Mouse (Mus musculus) liver, embryonic 16.5 days (tissue): ENCODE measurements around the gene Frem2. TPM values are rescaled to one million over a fixed set of nuclear protein-coding genes. Genes with fewer than 3 reads are reported as not detected.

Experiments used
- ATAC-seq: fragments of 200-750 bp; cut with Nextera tagmentation; 2 replicates; pipeline ENCODE4 v1.8.0; 2017; ENCODE audit warnings: low read depth, mild to moderate bottlenecking, moderate number of reproducible peaks, moderate library complexity
- H3K27ac ChIP-seq: fragments of 300-500 bp; sonication (generic); 2 replicates; pipeline ENCODE4 v1.5.1; 2014; ENCODE audit warnings: mild to moderate bottlenecking, low read length
- H3K27me3 ChIP-seq: fragments of 300-500 bp; sonication (generic); 2 replicates; pipeline ENCODE4 v1.6.1; 2014; ENCODE audit warnings: low read depth, low read length, mixed read lengths; ENCODE audit not compliant: control insufficient read depth, insufficient read depth
- H3K36me3 ChIP-seq: fragments of 300-500 bp; sonication (generic); 2 replicates; pipeline ENCODE4 v1.6.1; 2014; ENCODE audit warnings: mild to moderate bottlenecking; ENCODE audit not compliant: control insufficient read depth, insufficient read depth
- H3K4me1 ChIP-seq: fragments of 300-500 bp; sonication (generic); 2 replicates; pipeline ENCODE4 v1.6.1; 2014; ENCODE audit warnings: low read depth, low read length, mixed read lengths; ENCODE audit not compliant: control insufficient read depth
- H3K4me2 ChIP-seq: fragments of 300-500 bp; sonication (generic); 2 replicates; pipeline ENCODE4 v1.6.1; 2014; ENCODE audit warnings: low read depth, low read length, mixed read lengths
- H3K4me3 ChIP-seq: fragments of 300-500 bp; sonication (generic); 2 replicates; pipeline ENCODE4 v1.5.1; 2014; ENCODE audit warnings: low read depth, mild to moderate bottlenecking, low read length
- H3K9ac ChIP-seq: fragments of 300-500 bp; sonication (generic); 2 replicates; pipeline ENCODE4 v1.6.1; 2014; ENCODE audit warnings: low read depth, low read length
- H3K9me3 ChIP-seq: fragments of 300-500 bp; sonication (generic); replicated peaks from 2 replicates; pipeline ENCODE4 v1.6.1; 2016; ENCODE audit warnings: low read length; ENCODE audit not compliant: control insufficient read depth
- WGBS: fragments of 180-500 bp; shearing (Covaris S2); extraction: QIAGEN DNeasy Blood & Tissue Kit; methylation state at CpG from one replicate; pipeline ENCODE4 v1.1.7; 2014; ENCODE audit not compliant: insufficient replicate concordance; 5-methylcytosine and 5-hydroxymethylcytosine counted together
- polyA plus RNA-seq: library from polyadenylated mRNA; unstranded; fragments of >200 nt; fragmentation: Nextera tagmentation; extraction: Ambion mirVana; gene quantifications from 2 replicates; pipeline ENCODE4 v1.2.1, GENCODE M21; 2015

Frem2 gene
- polyA plus RNA-seq: 0.29 and 0.41 TPM in 2 replicates

- Histone ChIP-seq H3K27me3 (peaks cover 33% of the 10 kb centered on the region), H3K9ac (no peak within 1 kb of the TSS)
Measured at GRCm38 (mm10) chr3:53656878-53657561, at the start of gene Frem2. Frem2 (minus strand) TSS chr3:53657355.

DNA sequence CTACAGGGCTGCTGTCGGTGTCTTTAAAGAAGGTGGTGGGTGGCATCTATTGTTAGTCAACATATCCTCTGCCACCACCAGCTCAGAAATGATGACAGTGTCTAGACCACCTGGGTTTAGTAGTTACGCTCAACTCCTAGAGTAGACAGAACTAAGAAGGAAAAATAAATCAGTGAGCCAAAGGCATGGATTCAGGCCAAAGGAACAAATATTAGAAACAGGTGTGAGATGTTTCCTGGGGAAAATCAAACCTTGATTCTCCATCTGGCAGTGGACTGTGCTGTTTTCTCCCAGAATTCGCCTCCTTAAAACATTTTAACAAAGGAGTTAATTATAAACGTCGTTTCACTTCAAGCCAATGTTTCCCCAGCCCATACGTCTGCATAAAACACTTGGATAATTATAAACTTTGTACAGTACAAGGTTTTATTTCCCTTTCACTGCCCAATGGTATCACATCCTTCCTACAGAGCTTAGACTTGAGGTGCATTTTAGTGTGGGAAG, 48.9 kb upstream of the Frem2 start:
- 67% methylated on average over 6 of the region's 6 CpGs for WGBS
- no peak overlapping the region for H3K9ac ChIP-seq
- no peak overlapping the region for H3K4me2 ChIP-seq

More at GRCm38 (mm10) chr3:53656878-53657561, at the start of gene Frem2:
- Histone ChIP-seq H3K4me2 (peak within 1 kb of the TSS; percentile 60), H3K4me3 (peak within 1 kb of the TSS; percentile 50), H3K27ac (no peak within 1 kb of the TSS), H3K9me3 (no peaks in the 10 kb centered on the region), H3K36me3 (no peaks in the 10 kb centered on the region), H3K4me1 (no peaks in the 10 kb centered on the region)
- ATAC-seq: peak; percentile 83
- WGBS: 2% methylated on average over 34 of the region's 34 CpGs

DNA sequence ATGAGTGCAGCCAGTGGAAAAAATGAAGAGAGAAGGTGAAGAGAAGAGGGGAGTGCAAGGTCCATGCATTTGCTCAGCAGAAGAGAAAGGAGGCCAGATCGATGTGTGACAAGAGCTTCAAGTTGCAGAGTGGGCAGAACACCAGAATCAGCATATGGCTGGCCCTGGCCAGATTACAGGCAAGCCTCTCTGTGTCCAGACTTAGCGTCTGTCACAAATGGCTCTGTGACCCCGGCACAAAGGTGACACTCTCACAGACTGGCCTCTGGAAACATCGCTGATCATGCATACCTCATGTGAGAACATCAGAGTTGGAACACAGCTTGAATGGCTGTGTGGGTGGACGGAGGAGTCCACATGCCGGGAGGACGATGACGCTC, 46.0 kb upstream of the Frem2 start:
- Histone ChIP-seq H3K4me1 (no peaks in the 10 kb centered on the region), H3K27me3 (no peaks in the 10 kb centered on the region), H3K9ac (no peak overlapping the region), H3K4me3 (no peak overlapping the region), H3K9me3 (no peaks in the 10 kb centered on the region), H3K27ac (no peak overlapping the region), H3K36me3 (no peaks in the 10 kb centered on the region), H3K4me2 (no peak overlapping the region)
- 65% methylated on average over 8 of the region's 8 CpGs for WGBS
- peak; percentile 39; the same call in 1 of the 2 replicates for ATAC-seq

More for the DNA sequence above, 48.9 kb upstream of the Frem2 start:
- Histone ChIP-seq H3K27ac (no peak overlapping the region), H3K36me3 (no peaks in the 10 kb centered on the region), H3K27me3 (no peaks in the 10 kb centered on the region), H3K4me1 (no peaks in the 10 kb centered on the region), H3K9me3 (no peaks in the 10 kb centered on the region), H3K4me3 (no peak overlapping the region)
- no peak for ATAC-seq

DNA sequence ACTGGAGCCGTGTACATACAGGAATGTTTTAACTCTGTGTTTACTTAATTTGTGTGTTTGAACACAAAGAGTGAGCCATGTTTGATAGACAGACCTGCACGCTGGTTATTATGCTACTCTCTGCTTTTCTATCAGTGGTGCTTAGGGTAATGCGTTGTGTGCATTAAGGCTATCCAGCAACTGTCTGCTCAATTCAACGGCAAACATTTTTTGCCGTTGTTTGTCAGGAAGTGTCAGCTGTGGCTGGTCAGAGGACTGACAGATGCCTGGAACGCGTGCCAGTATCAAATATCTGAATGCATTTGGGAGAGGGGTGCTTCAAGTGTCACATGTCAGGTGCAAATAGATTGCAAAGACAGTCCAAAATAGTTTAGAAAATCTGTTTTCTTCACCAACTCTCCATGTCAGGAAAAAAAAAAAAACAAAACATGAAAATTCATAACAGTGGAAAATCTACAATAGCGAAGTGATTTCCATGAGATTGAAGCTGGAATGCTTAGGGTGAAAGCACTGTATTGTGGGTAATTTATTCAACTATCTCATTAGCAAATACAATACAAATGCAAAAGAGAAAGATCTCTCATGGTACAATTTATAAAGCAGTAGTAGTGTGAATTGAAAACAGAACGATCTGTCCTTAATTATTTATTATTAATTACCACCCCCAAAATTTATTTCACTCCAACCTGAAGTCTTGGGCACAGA, 45.4 kb upstream of the Frem2 start:
- no peaks in the 10 kb centered on the region for H3K27me3 ChIP-seq
- no peak overlapping the region for H3K27ac ChIP-seq
- H3K4me3 ChIP-seq: no peak overlapping the region
- H3K4me2 ChIP-seq: no peak overlapping the region
- H3K36me3 ChIP-seq: no peaks in the 10 kb centered on the region
- ATAC-seq: no peak
- no peak overlapping the region for H3K9ac ChIP-seq
- H3K9me3 ChIP-seq: no peaks in the 10 kb centered on the region
- 47% methylated on average over 9 of the region's 9 CpGs for WGBS
- no peaks in the 10 kb centered on the region for H3K4me1 ChIP-seq

GRCm38 (mm10) chr3:53701940-53702339, 44.8 kb upstream of the Frem2 start:
- Histone ChIP-seq H3K4me2 (no peak overlapping the region), H3K4me1 (no peaks in the 10 kb centered on the region)
- no peak for ATAC-seq

DNA sequence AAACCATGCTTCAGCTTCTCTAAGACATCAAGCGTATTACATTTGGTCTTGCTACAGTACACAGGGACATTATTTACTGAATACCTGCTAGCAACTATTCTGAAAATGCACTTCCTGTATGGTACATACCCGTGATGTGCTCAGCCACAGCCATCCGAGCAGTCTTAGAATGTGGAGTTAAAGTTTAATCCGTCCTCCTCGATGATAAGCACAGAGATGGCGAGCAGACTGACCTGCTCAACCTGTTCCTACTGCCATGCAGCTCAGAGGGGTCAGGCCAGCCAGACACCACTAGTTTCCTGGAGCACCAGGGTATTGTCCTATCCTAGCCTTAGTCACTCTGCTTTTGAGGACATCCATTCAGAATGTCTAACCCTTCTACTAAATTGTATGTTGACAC, 30.6 kb upstream of the Frem2 start:
- no peaks in the 10 kb centered on the region for H3K9me3 ChIP-seq
- H3K36me3 ChIP-seq: no peaks in the 10 kb centered on the region
- peak; percentile 41; the same call in 1 of the 2 replicates for ATAC-seq
- no peak overlapping the region for H3K27ac ChIP-seq
- no peak overlapping the region for H3K4me3 ChIP-seq
- H3K4me1 ChIP-seq: no peaks in the 10 kb centered on the region
- H3K4me2 ChIP-seq: no peak overlapping the region
- H3K9ac ChIP-seq: no peak overlapping the region
- WGBS: 47% methylated on average over 6 of the region's 6 CpGs
- no peaks in the 10 kb centered on the region for H3K27me3 ChIP-seq

More at GRCm38 (mm10) chr3:53701940-53702339, 44.8 kb upstream of the Frem2 start:
- no peaks in the 10 kb centered on the region for H3K36me3 ChIP-seq
- no peaks in the 10 kb centered on the region for H3K27me3 ChIP-seq
- no peak overlapping the region for H3K4me3 ChIP-seq
- WGBS: 50% methylated on average over 1 of the region's 1 CpGs
- no peak overlapping the region for H3K27ac ChIP-seq
- H3K9ac ChIP-seq: no peak overlapping the region
- no peaks in the 10 kb centered on the region for H3K9me3 ChIP-seq

- H3K9me3 ChIP-seq: no peaks in the 10 kb centered on the region
- ATAC-seq: no peak
- no peaks in the 10 kb centered on the region for H3K36me3 ChIP-seq
- H3K4me3 ChIP-seq: no peak overlapping the region
- H3K4me1 ChIP-seq: no peaks in the 10 kb centered on the region
- H3K27me3 ChIP-seq: no peaks in the 10 kb centered on the region
- no peak overlapping the region for H3K27ac ChIP-seq
- no peak overlapping the region for H3K9ac ChIP-seq
- H3K4me2 ChIP-seq: no peak overlapping the region
- 64% methylated on average over 2 of the region's 2 CpGs for WGBS
Measured at GRCm38 (mm10) chr3:53682244-53682643, 25.1 kb upstream of the Frem2 start.

GRCm38 (mm10) chr3:53680816-53681215, 23.7 kb upstream of the Frem2 start:
- Histone ChIP-seq H3K27ac (no peak overlapping the region), H3K9me3 (no peaks in the 10 kb centered on the region), H3K36me3 (no peaks in the 10 kb centered on the region), H3K4me3 (no peak overlapping the region), H3K9ac (no peak overlapping the region), H3K4me1 (no peaks in the 10 kb centered on the region), H3K27me3 (no peaks in the 10 kb centered on the region), H3K4me2 (no peak overlapping the region)
- no peak for ATAC-seq
- 39% methylated on average over 2 of the region's 2 CpGs for WGBS

DNA sequence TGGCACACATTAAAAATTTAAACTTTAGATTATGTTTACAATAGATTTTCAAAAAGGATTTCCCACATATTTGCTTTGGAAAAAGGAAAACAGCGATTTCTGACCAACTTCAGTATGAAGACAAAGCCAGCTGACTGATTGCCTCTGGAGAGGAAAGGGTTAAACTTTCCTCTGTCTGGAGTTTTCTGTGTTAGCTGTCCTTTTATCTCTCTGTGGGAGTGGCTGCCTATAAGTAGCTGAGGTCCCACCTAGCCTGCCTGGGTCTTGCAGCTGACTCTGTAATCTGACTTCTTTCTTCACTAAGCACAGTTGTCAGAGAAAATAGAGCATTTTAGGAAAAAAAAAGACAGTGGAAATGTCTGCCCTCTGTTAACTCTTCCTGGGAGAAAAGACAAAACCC, 17.1 kb upstream of the Frem2 start:
- ATAC-seq: no peak
- Histone ChIP-seq H3K4me2 (no peak overlapping the region), H3K27ac (no peak overlapping the region), H3K27me3 (no peaks in the 10 kb centered on the region), H3K36me3 (no peaks in the 10 kb centered on the region), H3K9ac (no peak overlapping the region), H3K4me1 (no peaks in the 10 kb centered on the region; the same call in 1 of the 2 replicates), H3K9me3 (no peaks in the 10 kb centered on the region), H3K4me3 (no peak overlapping the region)
- 33% methylated on average over 1 of the region's 1 CpGs for WGBS
